Mouse (Mus musculus): Measurements from ENCODE around the gene Atg101.

Atg101 gene

GRCm38 (mm10) chr15:101311087-101311770 lies 27.2 kb downstream of the Atg101 start:
- no peak for TF ChIP-seq GATA4 (IDR thresholded peaks at IDR 0.05; ENCODE audit: insufficient replicate concordance, low read length)

- TF ChIP-seq GATA4 (IDR thresholded peaks at IDR 0.05; ENCODE audit: insufficient replicate concordance, low read length) = no peak
These were observed 27.9 kb downstream of the Atg101 start for GRCm38 (mm10) chr15:101312006-101312405.

GRCm38 (mm10) chr15:101315378-101315777 lies 31.3 kb downstream of the Atg101 start:
- no peak for TF ChIP-seq GATA4 (IDR thresholded peaks at IDR 0.05; ENCODE audit: insufficient replicate concordance, low read length)

- TF ChIP-seq GATA4 (IDR thresholded peaks at IDR 0.05; ENCODE audit: insufficient replicate concordance, low read length) = no peak
These were observed 31.8 kb downstream of the Atg101 start for GRCm38 (mm10) chr15:101315832-101316231.

GRCm38 (mm10) chr15:101316279-101316912 lies 32.3 kb downstream of the Atg101 start:
- TF ChIP-seq GATA4 (IDR thresholded peaks at IDR 0.05; ENCODE audit: insufficient replicate concordance, low read length) = no peak

GRCm38 (mm10) chr15:101316913-101317813 lies 33.1 kb downstream of the Atg101 start:
- TF ChIP-seq GATA4 (IDR thresholded peaks at IDR 0.05; ENCODE audit: insufficient replicate concordance, low read length) = peak; percentile 71; the same call in 1 of the 2 replicates

- 0 out of 2 replicates have a peak, but pooled peaks have one; percentile 1 for TF ChIP-seq GATA4 (IDR thresholded peaks at IDR 0.05; ENCODE audit: insufficient replicate concordance, low read length)
These were observed 33.9 kb downstream of the Atg101 start for GRCm38 (mm10) chr15:101317814-101318500.

- TF ChIP-seq GATA4 (IDR thresholded peaks at IDR 0.05; ENCODE audit: insufficient replicate concordance, low read length) = no peak
These were observed 35.1 kb downstream of the Atg101 start for GRCm38 (mm10) chr15:101318889-101319765.

GRCm38 (mm10) chr15:101320010-101320617 lies 36.0 kb downstream of the Atg101 start:
- TF ChIP-seq GATA4 (IDR thresholded peaks at IDR 0.05; ENCODE audit: insufficient replicate concordance, low read length) = no peak

GRCm38 (mm10) chr15:101320618-101321041 lies 36.6 kb downstream of the Atg101 start:
- TF ChIP-seq GATA4 (IDR thresholded peaks at IDR 0.05; ENCODE audit: insufficient replicate concordance, low read length) = peak; percentile 93

GRCm38 (mm10) chr15:101321126-101321525 lies 37.1 kb downstream of the Atg101 start:
- TF ChIP-seq GATA4 (IDR thresholded peaks at IDR 0.05; ENCODE audit: insufficient replicate concordance, low read length) = no peak

GRCm38 (mm10) chr15:101322106-101322505 lies 38.0 kb downstream of the Atg101 start:
- no peak for TF ChIP-seq GATA4 (IDR thresholded peaks at IDR 0.05; ENCODE audit: insufficient replicate concordance, low read length)

- no peak for TF ChIP-seq GATA4 (IDR thresholded peaks at IDR 0.05; ENCODE audit: insufficient replicate concordance, low read length)
These were observed 38.6 kb downstream of the Atg101 start for GRCm38 (mm10) chr15:101322640-101323039.

GRCm38 (mm10) chr15:101323511-101323910 lies 39.4 kb downstream of the Atg101 start:
- TF ChIP-seq GATA4 (IDR thresholded peaks at IDR 0.05; ENCODE audit: insufficient replicate concordance, low read length) = no peak
